Mouse (Mus musculus): Measurements from ENCODE around the gene 1810013L24Rik. TPM values are rescaled to one million over a fixed set of nuclear protein-coding genes. Genes with fewer than 3 reads are reported as not detected.

The 1810013L24Rik gene
- total and polyA plus RNA-seq, 2 experiments from 2014 or later: 15.0 to 39.8 TPM

DNA sequence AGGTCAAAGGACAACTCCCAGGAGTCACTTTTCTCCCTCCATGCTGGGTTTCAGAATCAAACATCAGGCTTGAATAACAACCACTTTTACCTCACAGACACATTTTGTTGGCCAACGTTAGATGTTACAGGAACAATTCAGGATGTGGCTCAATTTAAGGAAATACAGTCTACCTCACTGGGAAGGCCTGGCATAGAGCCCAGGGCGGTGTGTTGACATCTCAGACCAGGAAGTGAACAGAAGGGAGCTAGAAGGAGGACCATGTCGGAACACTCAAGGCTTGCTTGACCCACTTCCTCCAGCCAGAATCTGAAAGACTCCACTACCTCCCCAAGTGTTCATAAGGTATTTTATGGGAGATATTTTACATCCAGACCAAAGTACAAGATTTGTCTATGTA, 45.1 kb upstream of the 1810013L24Rik start:
- 42% methylated on average over 3 of the region's 3 CpGs for WGBS
- Histone ChIP-seq H3K4me1 (ENCODE audit: control insufficient read depth, insufficient read depth) (no peaks in the 10 kb centered on the region), H3K27me3 (ENCODE audit: control insufficient read depth, insufficient read depth, low read length) (no peaks in the 10 kb centered on the region), H3K36me3 (replicated peaks; ENCODE audit: control insufficient read depth, insufficient read depth, low read length) (no peaks in the 10 kb centered on the region), H3K9ac (replicated peaks; ENCODE audit: low read depth, low read length) (no peak overlapping the region), H3K4me3 (ENCODE audit: low read depth, low read length) (no peak overlapping the region), H3K9me3 (replicated peaks; ENCODE audit: control insufficient read depth, low read length) (no peaks in the 10 kb centered on the region), H3K27ac (ENCODE audit: low read depth) (no peak overlapping the region), H3K4me2 (ENCODE audit: low read depth, low read length) (no peak overlapping the region)
- ATAC-seq (ENCODE audit: insufficient read depth, low read depth) (no peak), DNase-seq (ENCODE audit: low spot score) (no peak)
- TF ChIP-seq EP300 (IDR thresholded peaks at IDR 0.05; ENCODE audit: low read depth) (no peak), CTCF (IDR thresholded peaks at IDR 0.05; ENCODE audit: low read depth) (no peak)

DNA sequence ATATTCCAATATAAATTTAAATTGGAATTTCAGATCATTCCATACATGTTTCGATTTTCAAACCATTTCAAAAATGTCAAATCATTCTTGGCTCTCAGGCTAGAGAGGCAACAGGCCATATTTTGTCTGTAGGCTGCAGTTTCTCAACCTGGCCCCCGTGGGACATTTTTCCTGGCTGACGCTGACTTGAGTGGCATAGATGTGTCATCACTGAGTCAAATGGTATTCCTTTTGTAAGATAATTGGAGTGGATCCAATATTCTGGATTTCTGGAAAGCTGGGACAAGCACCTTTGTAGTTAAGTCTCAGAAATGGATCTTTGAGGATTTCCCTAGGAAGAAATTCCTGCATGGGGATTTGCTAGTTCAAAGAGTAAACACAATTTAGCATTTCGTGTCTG, 39.0 kb upstream of the 1810013L24Rik start:
- 64% methylated on average over 4 of the region's 4 CpGs for WGBS
- ATAC-seq (ENCODE audit: insufficient read depth, low read depth) (no peak), DNase-seq (ENCODE audit: low spot score) (no peak)

DNA sequence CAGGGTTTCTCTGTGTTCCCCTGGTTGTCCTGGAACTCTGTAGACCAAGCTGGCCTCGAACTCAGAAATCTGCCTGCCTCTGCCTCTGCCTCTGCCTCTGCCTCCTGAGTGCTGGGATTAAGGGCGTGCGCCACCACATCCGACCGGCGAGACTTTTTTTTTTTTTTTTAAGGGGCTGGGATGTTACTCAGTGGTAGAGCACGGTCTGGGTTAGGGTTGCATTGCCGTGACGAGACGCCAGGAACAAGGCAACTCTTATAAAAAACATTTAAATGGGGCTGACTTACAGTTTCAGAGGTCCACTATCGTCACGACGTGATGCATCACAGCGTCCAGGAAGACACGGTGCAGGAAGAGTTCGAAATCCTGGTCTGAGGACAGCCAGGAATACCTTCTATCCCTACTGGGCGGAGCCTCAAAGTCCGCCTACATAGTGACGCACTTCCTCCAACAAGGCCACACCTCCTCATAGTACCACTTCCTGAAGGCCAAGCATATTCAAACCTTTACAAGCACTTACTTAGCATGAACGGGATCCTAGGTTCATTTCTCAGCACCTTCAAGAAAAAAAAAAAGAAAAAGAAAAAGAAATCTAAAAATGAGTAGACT, 37.8 kb upstream of the 1810013L24Rik start, which contains the start of gene Usp7:
TSS of gene Usp7 (minus strand) at position 360 of the 609 bp plus-strand sequence.
- Histone ChIP-seq H3K9ac (replicated peaks; ENCODE audit: low read depth, low read length) (no peak within 1 kb of the TSS), H3K4me1 (ENCODE audit: control insufficient read depth, insufficient read depth) (no peaks in the 10 kb centered on the region), H3K4me3 (ENCODE audit: low read depth, low read length) (no peak within 1 kb of the TSS), H3K27me3 (ENCODE audit: control insufficient read depth, insufficient read depth, low read length) (no peaks in the 10 kb centered on the region), H3K27ac (ENCODE audit: low read depth) (no peak within 1 kb of the TSS), H3K4me2 (ENCODE audit: low read depth, low read length) (no peak within 1 kb of the TSS), H3K9me3 (replicated peaks; ENCODE audit: control insufficient read depth, low read length) (no peaks in the 10 kb centered on the region), H3K36me3 (replicated peaks; ENCODE audit: control insufficient read depth, insufficient read depth, low read length) (no peaks in the 10 kb centered on the region)
- DNase-seq (ENCODE audit: low spot score) (no peak), ATAC-seq (ENCODE audit: insufficient read depth, low read depth) (no peak)
- TF ChIP-seq CTCF (IDR thresholded peaks at IDR 0.05; ENCODE audit: low read depth) (no peak), EP300 (IDR thresholded peaks at IDR 0.05; ENCODE audit: low read depth) (no peak)
- 89% methylated on average over 20 of the region's 20 CpGs for WGBS

More for the DNA sequence above, 39.0 kb upstream of the 1810013L24Rik start:
- H3K4me2 ChIP-seq (ENCODE audit: low read depth, low read length): no peak overlapping the region
- no peaks in the 10 kb centered on the region for H3K36me3 ChIP-seq (replicated peaks; ENCODE audit: control insufficient read depth, insufficient read depth, low read length)
- TF ChIP-seq CTCF (IDR thresholded peaks at IDR 0.05; ENCODE audit: low read depth) (no peak), EP300 (IDR thresholded peaks at IDR 0.05; ENCODE audit: low read depth) (no peak)
- H3K9me3 ChIP-seq (replicated peaks; ENCODE audit: control insufficient read depth, low read length): no peaks in the 10 kb centered on the region
- H3K4me3 ChIP-seq (ENCODE audit: low read depth, low read length): no peak overlapping the region
- no peak overlapping the region for H3K9ac ChIP-seq (replicated peaks; ENCODE audit: low read depth, low read length)
- no peak overlapping the region for H3K27ac ChIP-seq (ENCODE audit: low read depth)
- H3K4me1 ChIP-seq (ENCODE audit: control insufficient read depth, insufficient read depth): no peaks in the 10 kb centered on the region
- no peaks in the 10 kb centered on the region for H3K27me3 ChIP-seq (ENCODE audit: control insufficient read depth, insufficient read depth, low read length)

DNA sequence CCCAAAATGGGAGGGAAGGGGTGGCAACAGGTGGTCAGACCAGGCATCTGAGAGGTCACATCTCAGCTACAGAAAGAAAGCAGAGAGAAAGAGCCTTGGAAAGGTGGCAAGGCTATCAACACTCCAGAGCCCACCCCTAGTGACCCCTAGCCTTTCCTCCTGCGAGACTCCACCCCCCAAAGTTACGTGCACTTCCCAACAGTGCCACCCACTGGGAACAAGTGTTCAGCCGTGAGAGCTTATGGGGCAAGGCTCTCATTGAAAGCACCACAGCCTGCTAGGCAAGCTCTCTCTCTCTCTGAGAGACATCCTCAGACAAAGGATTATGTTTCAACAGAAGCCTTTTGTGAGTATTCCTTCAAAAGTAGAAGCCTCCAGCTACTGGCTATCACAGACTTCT, 34.9 kb upstream of the 1810013L24Rik start:
- DNase-seq (ENCODE audit: low spot score) (no peak), ATAC-seq (ENCODE audit: insufficient read depth, low read depth) (0 out of 2 replicates have a peak, but pooled peaks have one; percentile 27)
- no peak overlapping the region for H3K4me3 ChIP-seq (ENCODE audit: low read depth, low read length)
- H3K9me3 ChIP-seq (replicated peaks; ENCODE audit: control insufficient read depth, low read length): peaks cover 2% of the 10 kb centered on the region; the same call in 1 of the 2 replicates
- 5% methylated on average over 3 of the region's 3 CpGs for WGBS
- H3K4me1 ChIP-seq (ENCODE audit: control insufficient read depth, insufficient read depth): no peaks in the 10 kb centered on the region
- no peak overlapping the region for H3K27ac ChIP-seq (ENCODE audit: low read depth)
- no peaks in the 10 kb centered on the region for H3K36me3 ChIP-seq (replicated peaks; ENCODE audit: control insufficient read depth, insufficient read depth, low read length)
- TF ChIP-seq EP300 (IDR thresholded peaks at IDR 0.05; ENCODE audit: low read depth): no peak
- TF ChIP-seq CTCF (IDR thresholded peaks at IDR 0.05; ENCODE audit: low read depth): peak; percentile 36
- no peaks in the 10 kb centered on the region for H3K27me3 ChIP-seq (ENCODE audit: control insufficient read depth, insufficient read depth, low read length)
- H3K4me2 ChIP-seq (ENCODE audit: low read depth, low read length): no peak overlapping the region
- no peak overlapping the region for H3K9ac ChIP-seq (replicated peaks; ENCODE audit: low read depth, low read length)

DNA sequence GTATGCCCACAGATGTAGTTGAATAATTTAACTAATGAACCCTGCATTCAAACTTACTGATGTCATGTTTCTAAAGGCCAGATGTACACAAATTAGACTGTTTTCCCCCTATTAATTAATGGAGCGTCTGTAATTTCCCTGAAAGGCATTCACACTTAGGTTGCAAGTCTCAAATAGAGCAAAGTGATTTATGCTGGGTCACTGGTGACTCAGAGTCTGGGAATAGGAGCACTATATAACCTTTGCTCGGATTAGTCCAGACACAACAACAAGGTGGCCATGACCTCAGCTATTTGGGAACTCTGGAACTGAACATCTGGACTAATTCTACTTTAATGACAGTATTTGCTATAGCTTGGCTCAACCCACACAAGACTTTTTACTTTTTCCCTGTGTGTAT, 34.0 kb upstream of the 1810013L24Rik start:
- Histone ChIP-seq H3K4me3 (ENCODE audit: low read depth, low read length) (no peak overlapping the region), H3K9me3 (replicated peaks; ENCODE audit: control insufficient read depth, low read length) (peaks cover 8% of the 10 kb centered on the region), H3K36me3 (replicated peaks; ENCODE audit: control insufficient read depth, insufficient read depth, low read length) (no peaks in the 10 kb centered on the region), H3K27me3 (ENCODE audit: control insufficient read depth, insufficient read depth, low read length) (no peaks in the 10 kb centered on the region), H3K27ac (ENCODE audit: low read depth) (no peak overlapping the region), H3K4me1 (ENCODE audit: control insufficient read depth, insufficient read depth) (no peaks in the 10 kb centered on the region), H3K9ac (replicated peaks; ENCODE audit: low read depth, low read length) (no peak overlapping the region), H3K4me2 (ENCODE audit: low read depth, low read length) (no peak overlapping the region)
- no peak for TF ChIP-seq CTCF (IDR thresholded peaks at IDR 0.05; ENCODE audit: low read depth)
- no peak for TF ChIP-seq EP300 (IDR thresholded peaks at IDR 0.05; ENCODE audit: low read depth)
- WGBS: 60% methylated on average over 2 of the region's 2 CpGs
- ATAC-seq (ENCODE audit: insufficient read depth, low read depth) (no peak), DNase-seq (ENCODE audit: low spot score) (no peak)

DNA sequence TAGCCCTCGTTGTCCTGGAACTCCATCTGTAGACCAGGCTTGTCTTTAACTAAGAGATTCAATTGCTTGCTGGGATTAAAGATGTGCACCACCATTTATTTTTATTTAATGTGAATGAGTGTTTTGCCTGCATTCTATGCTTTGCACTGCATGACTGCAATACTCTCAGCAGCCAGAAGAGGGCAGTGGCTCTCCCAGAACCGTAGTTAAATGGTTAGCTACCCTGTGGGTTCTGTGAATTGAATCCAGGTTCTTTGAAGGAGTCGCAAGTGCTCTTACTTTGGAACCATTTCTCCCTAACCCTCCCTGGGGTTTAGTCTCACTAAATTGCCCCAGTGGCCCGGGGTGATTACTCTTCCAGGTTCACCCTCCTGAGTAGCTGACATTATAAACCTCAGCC, 23.2 kb upstream of the 1810013L24Rik start:
- Histone ChIP-seq H3K4me2 (ENCODE audit: low read depth, low read length) (no peak overlapping the region), H3K9ac (replicated peaks; ENCODE audit: low read depth, low read length) (no peak overlapping the region), H3K4me3 (ENCODE audit: low read depth, low read length) (no peak overlapping the region), H3K36me3 (replicated peaks; ENCODE audit: control insufficient read depth, insufficient read depth, low read length) (no peaks in the 10 kb centered on the region), H3K9me3 (replicated peaks; ENCODE audit: control insufficient read depth, low read length) (no peaks in the 10 kb centered on the region), H3K27ac (ENCODE audit: low read depth) (no peak overlapping the region), H3K27me3 (ENCODE audit: control insufficient read depth, insufficient read depth, low read length) (no peaks in the 10 kb centered on the region), H3K4me1 (ENCODE audit: control insufficient read depth, insufficient read depth) (no peaks in the 10 kb centered on the region)
- WGBS: 18% methylated on average over 4 of the region's 4 CpGs
- ATAC-seq (ENCODE audit: insufficient read depth, low read depth) (no peak), DNase-seq (ENCODE audit: low spot score) (no peak)
- TF ChIP-seq CTCF (IDR thresholded peaks at IDR 0.05; ENCODE audit: low read depth) (peak; percentile 55), EP300 (IDR thresholded peaks at IDR 0.05; ENCODE audit: low read depth) (no peak)
